Mouse (Mus musculus): ENCODE measurements around the gene Trim3.

GRCm38 (mm10) chr7:105640894-105641255, 7.5 kb upstream of the Trim3 start:
- TF ChIP-seq GATA1 (IDR thresholded peaks at IDR 0.05; ENCODE audit: low read length) (no peak), TAL1 (IDR thresholded peaks at IDR 0.05; ENCODE audit: low read length) (no peak)

Data from erythroblast, embryonic 14.5 days (primary cell).